In genomic region chr1:171063569-171064490, GRCm38 (mm10) we compare ENCODE assay signal across 8 mouse cellular contexts. TPM values are rescaled to one million over a fixed set of nuclear protein-coding genes. Genes with fewer than 3 reads are reported as not detected.
A peak's percentile ranks its signal among the peaks of the same experiment; 100 is the strongest.
DNase-seq lines count a peak whose midpoint lies in the region; ATAC-seq and TF ChIP-seq lines count a peak whose summit lies in the region.
"Not testable (repeated sequence)": the region's sequence is repeated elsewhere in the genome, so short reads cannot be mapped to it uniquely, and the experiment has no call there.

No protein-coding gene starts in this region.

- peak overlapping the region; percentile 38 for H3K4me2 ChIP-seq in forebrain, embryonic 15.5 days (replicated peaks)
- H3K4me2 ChIP-seq in heart, embryonic 16.5 days (ENCODE audit: low read depth, low read length) = peak overlapping the region; percentile 54
- peak overlapping the region; percentile 47 for H3K4me2 ChIP-seq in kidney, postnatal 0 days (ENCODE audit: low read length)
- H3K4me2 ChIP-seq in midbrain, postnatal 0 days (ENCODE audit: low read depth, low read length, poor library complexity, severe bottlenecking) = peak overlapping the region; percentile 40

- DNase-seq in cerebellum, adult 2 months = peak; percentile 17 to 44
- DNase-seq in kidney, postnatal 0 days (ENCODE audit: low spot score); liver, adult 2 months (ENCODE audit: extremely low read depth, low read depth, low spot score); midbrain, postnatal 0 days (ENCODE audit: low spot score): not testable (repeated sequence)
- DNase-seq in spleen, adult 18-20 months = peak; percentile 41 to 42
- peak; percentile 54 for DNase-seq in yolk sac, embryonic 10.5 days (ENCODE audit: low spot score)

- not testable (repeated sequence) for TF ChIP-seq CTCF in cerebellum, adult 2 months (IDR thresholded peaks at IDR 0.05; ENCODE audit: borderline replicate concordance, insufficient read depth, low read depth, low read length); kidney, postnatal 0 days (IDR thresholded peaks at IDR 0.05; ENCODE audit: low read depth); liver, adult 2 months (IDR thresholded peaks at IDR 0.05; ENCODE audit: low read depth, low read length); midbrain, postnatal 0 days (IDR thresholded peaks at IDR 0.05)

- H3K27me3 ChIP-seq in cerebellum, adult 2 months (ENCODE audit: control insufficient read depth, insufficient read depth, low read length) = not testable (repeated sequence)
- peaks cover 30% of the 10 kb centered on the region for H3K27me3 ChIP-seq in forebrain, embryonic 15.5 days
- peaks cover 15% of the 10 kb centered on the region for H3K27me3 ChIP-seq in heart, embryonic 16.5 days (ENCODE audit: control insufficient read depth, insufficient read depth, low read length)
- peaks cover 12% of the 10 kb centered on the region for H3K27me3 ChIP-seq in kidney, postnatal 0 days (ENCODE audit: insufficient read depth, low read length)
- H3K27me3 ChIP-seq in liver, adult 2 months (ENCODE audit: control insufficient read depth, insufficient read depth, low read length) = peaks cover 16% of the 10 kb centered on the region
- H3K27me3 ChIP-seq in midbrain, postnatal 0 days (ENCODE audit: insufficient read depth, low read length) = peaks cover 26% of the 10 kb centered on the region

- H3K27ac ChIP-seq in cerebellum, adult 2 months (ENCODE audit: insufficient read depth, low read length); forebrain, embryonic 15.5 days (replicated peaks); heart, embryonic 16.5 days (ENCODE audit: low read length); kidney, postnatal 0 days; liver, adult 2 months (replicated peaks; ENCODE audit: insufficient read depth, low read depth, low read length); midbrain, postnatal 0 days (ENCODE audit: low read depth, low read length): not testable (repeated sequence)

- H3K9me3 ChIP-seq in forebrain, embryonic 15.5 days; heart, embryonic 16.5 days (replicated peaks; ENCODE audit: control insufficient read depth, low read length); kidney, postnatal 0 days (replicated peaks; ENCODE audit: low read length); midbrain, postnatal 0 days (ENCODE audit: low read length): not testable (repeated sequence)

- TF ChIP-seq POLR2A in cerebellum, adult 2 months (IDR thresholded peaks at IDR 0.05; ENCODE audit: borderline replicate concordance, insufficient read depth, low read length); liver, adult 2 months (IDR thresholded peaks at IDR 0.05; ENCODE audit: extremely low read depth, insufficient read depth, low read length): not testable (repeated sequence)

- H3K4me1 ChIP-seq in cerebellum, adult 2 months (ENCODE audit: control insufficient read depth, insufficient read depth, low read length); forebrain, embryonic 15.5 days; kidney, postnatal 0 days (replicated peaks; ENCODE audit: insufficient read depth, low read length); liver, adult 2 months (ENCODE audit: control insufficient read depth, insufficient read depth, low read length); midbrain, postnatal 0 days (ENCODE audit: insufficient read depth, low read length): not testable (repeated sequence)
- peaks cover 11% of the 10 kb centered on the region for H3K4me1 ChIP-seq in heart, embryonic 16.5 days (ENCODE audit: control insufficient read depth, insufficient read depth, low read length)

- H3K36me3 ChIP-seq in forebrain, embryonic 15.5 days; heart, embryonic 16.5 days (ENCODE audit: control insufficient read depth, insufficient read depth); kidney, postnatal 0 days (ENCODE audit: insufficient read depth, low read length); liver, adult 2 months (ENCODE audit: control insufficient read depth, insufficient read depth, low read length); midbrain, postnatal 0 days (ENCODE audit: insufficient read depth, low read length): not testable (repeated sequence)

- 9% methylated on average over 42 of the region's 61 CpGs for WGBS in cerebellum, adult 2 months
- 10% methylated on average over 41 of the region's 61 CpGs for WGBS in forebrain, embryonic 15.5 days
- 8% methylated on average over 38 of the region's 61 CpGs for WGBS in heart, embryonic 16.5 days
- 9% methylated on average over 36 of the region's 61 CpGs for WGBS in kidney, postnatal 0 days
- WGBS in liver, adult 2 months = 9% methylated on average over 40 of the region's 61 CpGs
- WGBS in midbrain, postnatal 0 days = 8% methylated on average over 37 of the region's 61 CpGs

- not testable (repeated sequence) for H3K9ac ChIP-seq in forebrain, embryonic 15.5 days (replicated peaks); kidney, postnatal 0 days (ENCODE audit: low read depth, low read length)
- H3K9ac ChIP-seq in heart, embryonic 16.5 days (ENCODE audit: low read length) = peak overlapping the region; percentile 11; the same call in 1 of the 2 replicates
- peak overlapping the region; percentile 6; the same call in 1 of the 2 replicates for H3K9ac ChIP-seq in liver, adult 2 months (ENCODE audit: low read depth, low read length)
- 0 out of 2 replicates have a peak overlapping the region, but pooled peaks have one; percentile 0 for H3K9ac ChIP-seq in midbrain, postnatal 0 days (replicated peaks; ENCODE audit: low read length, poor library complexity, severe bottlenecking)

- H3K79me2 ChIP-seq in liver, adult 2 months (ENCODE audit: control insufficient read depth, insufficient read depth, low read length) = not testable (repeated sequence)

- ATAC-seq in forebrain, embryonic 15.5 days (replicated peaks) = peak; percentile 72
- peak; percentile 73 for ATAC-seq in heart, embryonic 16.5 days (replicated peaks; ENCODE audit: extremely low read depth, insufficient read depth, low FRiP score)
- peak; percentile 82 for ATAC-seq in kidney, postnatal 0 days (replicated peaks; ENCODE audit: low FRiP score, low read depth)
- peak; percentile 66 for ATAC-seq in midbrain, postnatal 0 days (ENCODE audit: low FRiP score)

- not testable (repeated sequence) for H3K4me3 ChIP-seq in cerebellum, adult 2 months (replicated peaks; ENCODE audit: insufficient read depth, low read depth, low read length)
- H3K4me3 ChIP-seq in forebrain, embryonic 15.5 days = peak overlapping the region; percentile 31
- H3K4me3 ChIP-seq in heart, embryonic 16.5 days (ENCODE audit: low read length) = peak overlapping the region; percentile 41
- H3K4me3 ChIP-seq in kidney, postnatal 0 days (replicated peaks; ENCODE audit: low read depth, low read length) = peak overlapping the region; percentile 34
- peak overlapping the region; percentile 46; the same call in 1 of the 2 replicates for H3K4me3 ChIP-seq in liver, adult 2 months (ENCODE audit: insufficient read depth, low read depth, low read length)
- H3K4me3 ChIP-seq in midbrain, postnatal 0 days (ENCODE audit: low read depth, low read length) = peak overlapping the region; percentile 30

RNA-seq across cellular contexts. Expression of gene Fcgr3, which starts 0.9 kb away (rescaled TPM):
- 5.2 and 6.0 TPM in 2 replicates for polyA plus RNA-seq in cerebellum, adult 2 months (2012; rRNA removed)
- polyA plus RNA-seq in forebrain, embryonic 15.5 days (2015; fragmentation: Nextera tagmentation; extraction: Ambion mirVana) = 8.7 and 8.8 TPM in 2 replicates
- polyA plus RNA-seq in heart, embryonic 16.5 days (2015; fragmentation: Nextera tagmentation; extraction: Ambion mirVana) = 10.2 and 10.7 TPM in 2 replicates
- 12.1 and 13.2 TPM in 2 replicates for polyA plus RNA-seq in kidney, postnatal 0 days (2015; fragmentation: Nextera tagmentation; extraction: Ambion mirVana)
- 11.5 and 14.5 TPM in 2 replicates for total RNA-seq in liver, adult 2 months (2014; rRNA removed)
- polyA plus RNA-seq in liver, adult 2 months (2012; rRNA removed) = 2.6 and 4.5 TPM in 2 replicates
- 18.1 and 19.8 TPM in 2 replicates for total RNA-seq in midbrain, postnatal 0 days (2014; rRNA removed)
- polyA plus RNA-seq in midbrain, postnatal 0 days (2015; fragmentation: Nextera tagmentation; extraction: Ambion mirVana) = 12.8 and 14.2 TPM in 2 replicates

RNA-seq across cellular contexts. Expression of gene Fcgr4, which starts 45.1 kb away (rescaled TPM):
- 0.18 and 0.22 TPM in 2 replicates for polyA plus RNA-seq in cerebellum, adult 2 months (2012; rRNA removed)
- 0.34 and 0.36 TPM in 2 replicates for polyA plus RNA-seq in forebrain, embryonic 15.5 days (2015; fragmentation: Nextera tagmentation; extraction: Ambion mirVana)
- 1.1 and 1.3 TPM in 2 replicates for polyA plus RNA-seq in heart, embryonic 16.5 days (2015; fragmentation: Nextera tagmentation; extraction: Ambion mirVana)
- polyA plus RNA-seq in kidney, postnatal 0 days (2015; fragmentation: Nextera tagmentation; extraction: Ambion mirVana) = 2.0 and 2.3 TPM in 2 replicates
- 8.4 and 10.3 TPM in 2 replicates for total RNA-seq in liver, adult 2 months (2014; rRNA removed)
- 3.1 and 4.5 TPM in 2 replicates for polyA plus RNA-seq in liver, adult 2 months (2012; rRNA removed)
- total RNA-seq in midbrain, postnatal 0 days (2014; rRNA removed) = 0.57 TPM in 1 of 2 replicates, not detected in the other
- 0.25 and 0.48 TPM in 2 replicates for polyA plus RNA-seq in midbrain, postnatal 0 days (2015; fragmentation: Nextera tagmentation; extraction: Ambion mirVana)

RNA-seq across cellular contexts. Expression of gene Cfap126, which starts 49.9 kb away (rescaled TPM):
- 5.6 and 8.0 TPM in 2 replicates for polyA plus RNA-seq in cerebellum, adult 2 months (2012; rRNA removed)
- polyA plus RNA-seq in forebrain, embryonic 15.5 days (2015; fragmentation: Nextera tagmentation; extraction: Ambion mirVana) = 4.0 and 10.3 TPM in 2 replicates
- polyA plus RNA-seq in heart, embryonic 16.5 days (2015; fragmentation: Nextera tagmentation; extraction: Ambion mirVana) = 2.9 and 3.5 TPM in 2 replicates
- 4.6 TPM in 2 replicates for polyA plus RNA-seq in kidney, postnatal 0 days (2015; fragmentation: Nextera tagmentation; extraction: Ambion mirVana)
- 0.13 and 0.37 TPM in 2 replicates for total RNA-seq in liver, adult 2 months (2014; rRNA removed)
- 1.5 and 3.5 TPM in 2 replicates for polyA plus RNA-seq in liver, adult 2 months (2012; rRNA removed)
- total RNA-seq in midbrain, postnatal 0 days (2014; rRNA removed) = 0.38 and 1.5 TPM in 2 replicates
- 6.0 and 8.1 TPM in 2 replicates for polyA plus RNA-seq in midbrain, postnatal 0 days (2015; fragmentation: Nextera tagmentation; extraction: Ambion mirVana)
